Mouse (Mus musculus) ES-E14 (cell line): ENCODE measurements around the gene Csrp1.

Source experiments
- CHD2 ChIP-seq: IDR thresholded peaks from 2 replicates; pipeline ENCODE4 v1.6.1; 2014; ENCODE audit warnings: mild to moderate bottlenecking, low read depth, low read length, inconsistent platforms
- MAFK ChIP-seq: IDR thresholded peaks from 2 replicates; pipeline ENCODE4 v1.6.1; 2014; ENCODE audit warnings: mild to moderate bottlenecking, low read depth, low read length, inconsistent platforms; ENCODE audit not compliant: insufficient read depth
- ZC3H11A ChIP-seq: IDR thresholded peaks from 2 replicates; pipeline ENCODE4 v1.6.1; 2012; ENCODE audit warnings: low read depth, mild to moderate bottlenecking, inconsistent platforms, low read length, borderline replicate concordance
- ZNF384 ChIP-seq: IDR thresholded peaks from 2 replicates; pipeline ENCODE4 v1.6.1; 2012; ENCODE audit warnings: low read depth, low read length, inconsistent platforms

DNA sequence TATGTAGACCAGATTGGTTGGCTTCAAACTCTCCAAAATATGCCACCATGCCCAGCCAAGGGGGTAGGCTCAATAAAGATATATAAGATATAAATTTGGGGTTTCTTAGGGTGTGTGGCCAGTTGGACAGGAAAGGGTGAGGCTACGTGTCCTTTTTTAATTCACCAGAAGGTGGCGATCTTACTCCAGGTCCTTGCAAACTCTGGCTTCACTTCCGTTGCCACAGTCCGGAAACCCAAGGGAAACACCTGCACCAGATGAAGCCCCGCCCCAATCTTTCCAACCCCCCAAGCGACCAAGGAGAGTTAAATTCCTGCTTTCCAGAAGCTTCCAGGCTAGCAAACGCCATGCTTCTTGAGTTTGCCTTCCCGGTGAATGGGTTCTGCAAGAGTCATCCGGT, 375 bp upstream of the Csrp1 start:
- TF ChIP-seq ZC3H11A (peak; percentile 76; the same call in 1 of the 2 replicates), CHD2 (no peak), MAFK (no peak), ZNF384 (no peak)
